Mouse (Mus musculus) liver (tissue): ENCODE measurements around the gene Heatr4.
"Not testable (repeated sequence)": the region's sequence is repeated elsewhere in the genome, so short reads cannot be mapped to it uniquely, and the experiment has no call there.

Experiments used
- DNase-seq: peaks from one replicate; pipeline ENCODE4 v3.0.0-alpha.2; 2020; ENCODE audit warnings: mixed read lengths

Heatr4 gene

DNA sequence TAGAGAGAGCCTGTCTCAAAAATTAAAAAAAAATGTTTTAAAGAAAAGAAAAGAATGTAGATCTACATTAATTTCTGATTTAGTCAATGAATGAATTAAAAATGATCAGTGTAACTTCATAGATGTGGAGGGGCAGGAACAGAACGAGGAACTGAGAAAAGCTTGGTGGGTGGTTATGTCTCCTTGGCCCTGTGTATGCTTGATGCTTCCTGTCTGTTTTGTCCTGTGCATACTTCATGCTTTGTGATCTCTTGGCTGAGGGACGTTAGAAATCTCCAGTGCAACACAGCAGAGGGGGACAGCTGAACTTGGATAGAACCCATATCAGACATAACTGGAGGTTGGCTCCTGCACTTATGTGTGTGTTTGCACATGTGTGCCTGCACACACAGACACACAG lies 12.6 kb upstream of the Heatr4 start:
- no peak for DNase-seq

DNA sequence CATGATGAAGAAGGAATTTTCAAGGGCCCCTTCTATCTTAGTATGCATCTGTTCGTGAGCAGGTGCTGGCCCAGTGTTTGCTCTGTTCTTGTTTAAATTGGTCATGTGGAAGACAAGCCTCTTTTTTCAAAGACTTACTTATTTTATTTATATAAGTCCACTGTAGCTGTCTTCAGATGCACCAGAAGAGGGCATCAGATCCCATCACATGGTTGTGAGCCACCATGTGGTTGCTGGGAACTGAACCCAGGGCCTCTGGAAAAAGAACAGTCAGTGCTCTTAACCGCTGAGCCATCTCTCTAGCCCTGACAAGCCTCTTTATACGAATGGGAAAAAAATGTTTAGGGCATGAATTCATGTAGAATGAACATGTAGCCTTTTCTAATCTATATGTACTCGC lies 4.7 kb upstream of the Heatr4 start:
- DNase-seq, result no peak

DNA sequence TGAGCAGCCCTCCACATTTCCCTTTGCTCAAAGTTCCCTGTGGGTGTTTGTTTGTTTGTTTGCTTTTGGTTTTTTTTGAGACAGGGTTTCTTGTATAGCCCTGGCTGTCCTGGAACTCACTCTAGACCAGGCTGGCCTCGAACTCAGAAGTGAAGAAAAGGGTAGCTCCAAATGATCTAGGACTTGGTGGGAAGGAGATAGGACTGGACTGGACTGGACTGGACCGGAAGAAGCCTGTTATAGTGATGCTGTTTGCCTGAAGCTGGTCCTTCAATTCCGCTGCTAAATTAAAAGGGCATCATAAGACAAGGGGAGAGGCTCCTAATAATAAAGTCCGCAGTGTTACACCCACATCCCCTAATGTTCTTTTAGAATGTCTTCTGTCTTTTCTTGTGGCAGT lies 3.8 kb upstream of the Heatr4 start:
- DNase-seq, result no peak

DNA sequence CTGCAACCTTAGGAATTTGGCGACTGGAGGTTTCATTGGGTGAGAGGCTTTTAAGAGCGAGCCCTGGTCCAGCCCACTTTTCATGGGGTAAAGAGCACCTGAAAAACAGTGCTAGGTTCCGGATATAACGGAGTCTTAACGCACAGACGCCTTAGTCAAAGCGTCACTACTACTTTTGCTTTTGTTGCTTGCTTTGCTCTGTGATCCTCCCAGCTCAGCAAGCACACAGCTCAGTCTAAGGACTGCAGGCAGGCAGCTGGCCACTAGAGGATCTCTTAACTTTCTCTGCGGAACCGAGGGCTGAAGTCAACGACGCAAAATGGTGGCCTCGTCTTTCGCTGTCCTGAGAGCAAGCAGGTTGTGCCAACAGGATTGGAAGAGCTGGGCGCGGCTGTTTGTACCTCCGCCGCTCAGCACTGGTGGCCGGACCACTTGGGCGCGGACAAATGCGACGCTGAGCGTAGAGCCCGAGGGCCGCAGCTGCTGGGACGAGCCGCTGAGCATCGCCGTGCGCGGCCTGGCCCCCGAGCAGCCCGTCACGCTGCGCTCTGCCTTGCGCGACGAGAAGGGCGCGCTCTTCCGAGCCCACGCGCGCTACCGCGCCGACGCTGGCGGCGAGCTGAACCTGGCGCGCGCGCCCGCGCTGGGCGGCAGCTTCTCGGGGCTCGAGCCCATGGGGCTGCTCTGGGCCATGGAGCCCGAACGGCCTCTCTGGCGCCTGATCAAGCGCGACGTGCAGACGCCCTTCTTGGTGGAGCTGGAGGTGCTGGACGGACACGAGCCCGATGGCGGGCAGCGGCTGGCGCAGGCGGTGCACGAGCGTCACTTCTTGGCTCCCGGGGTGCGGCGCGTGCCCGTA lies 3.2 kb upstream of the Heatr4 start, which contains the start of gene Acot2:
Acot2 (plus strand) TSS at position 279 of the 859 bp plus-strand sequence.
- peak; percentile 62 for DNase-seq

DNA sequence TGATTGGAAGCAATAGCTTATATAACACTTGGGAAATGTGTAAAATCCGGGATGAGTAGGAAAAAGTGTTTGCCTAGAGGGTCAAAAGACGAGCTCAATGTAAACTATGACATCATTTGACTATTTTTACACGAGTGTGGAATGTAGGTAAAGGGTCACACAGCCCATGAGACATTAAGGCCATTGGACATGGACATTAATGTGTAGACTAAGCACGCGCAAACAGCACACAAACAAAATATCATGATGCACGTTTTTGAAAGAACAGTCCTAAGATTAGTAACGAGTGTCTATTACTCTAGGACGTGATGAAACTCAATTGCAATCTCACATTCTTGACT lies 2.6 kb upstream of the Heatr4 start:
- no peak for DNase-seq

DNA sequence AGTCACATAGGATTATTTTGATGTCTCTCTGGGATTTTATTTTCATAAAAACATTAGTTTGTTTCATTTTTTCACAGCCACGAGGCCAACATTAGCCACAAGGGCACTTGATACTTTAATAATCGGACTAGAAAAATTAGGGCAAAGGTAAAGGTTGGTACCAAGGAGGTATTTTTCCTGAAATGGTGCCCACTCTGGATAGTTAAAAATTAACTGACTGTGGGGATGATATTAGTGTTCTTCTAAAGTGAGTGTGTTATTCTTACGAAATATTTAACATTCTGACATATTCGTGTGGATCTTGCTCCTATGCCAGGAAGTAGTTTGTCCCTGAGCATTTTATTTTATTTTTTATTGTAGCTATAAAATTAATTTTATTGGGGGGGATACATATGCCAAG lies 3.0 kb downstream of the Heatr4 start:
- DNase-seq, result no peak

DNA sequence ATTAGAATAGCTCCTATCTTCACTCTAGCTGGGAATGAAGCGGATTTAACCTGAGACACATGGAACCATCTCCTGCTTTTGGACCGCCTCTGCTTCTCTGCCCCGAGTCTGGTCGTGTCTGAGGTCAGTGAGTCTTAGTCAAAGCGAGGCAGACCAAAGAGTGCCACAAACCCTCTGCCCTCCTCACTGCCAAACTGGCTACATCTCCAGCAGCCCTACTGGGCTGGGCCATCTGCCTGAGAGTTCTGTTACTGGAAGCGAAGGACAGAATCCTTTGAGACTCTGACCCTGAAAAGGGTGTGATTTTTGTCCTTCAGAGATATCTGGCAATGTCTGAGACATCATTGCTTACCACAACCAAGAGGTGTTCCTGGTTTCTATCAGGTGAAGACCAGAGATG lies 5.8 kb downstream of the Heatr4 start:
- DNase-seq, result no peak

DNA sequence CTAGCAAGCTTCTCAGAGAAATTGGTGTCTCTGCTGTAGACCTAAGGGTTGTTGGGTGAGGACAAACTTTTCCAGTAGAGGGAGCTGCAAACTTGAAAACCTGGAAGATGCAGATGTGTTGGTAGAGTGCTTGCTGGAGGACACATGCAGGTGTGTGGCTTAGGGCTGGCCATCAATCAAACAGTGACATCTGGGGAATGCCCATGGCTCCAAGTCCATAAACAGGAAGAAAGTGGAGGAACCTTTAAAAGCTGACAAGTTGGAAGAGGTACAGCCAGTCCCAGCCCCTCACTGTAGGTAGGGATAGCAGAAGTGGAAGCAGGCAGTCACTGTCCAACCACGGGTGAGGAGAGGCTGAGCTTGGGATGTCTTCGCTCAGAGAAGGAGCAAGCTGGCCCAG lies 12.5 kb downstream of the Heatr4 start:
- DNase-seq, result no peak

DNA sequence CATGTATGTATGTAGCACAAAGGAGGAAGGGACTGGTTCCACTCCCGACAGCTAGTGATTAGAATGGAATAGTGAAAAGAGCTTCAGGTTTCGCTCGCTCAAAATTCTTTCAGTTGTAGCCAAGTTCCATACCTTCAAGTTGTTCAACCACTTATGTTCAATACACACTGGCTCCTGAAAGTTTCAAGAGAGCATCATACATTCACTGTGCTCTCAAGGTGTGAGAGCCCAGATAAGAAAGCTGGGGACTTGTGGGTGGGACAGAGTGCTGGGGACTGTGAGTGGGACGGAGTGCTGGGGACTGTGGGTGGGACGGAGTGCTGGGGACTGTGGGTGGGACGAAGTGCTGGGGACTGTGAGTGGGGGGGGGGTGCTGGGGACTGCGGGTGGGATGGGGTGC lies 19.4 kb downstream of the Heatr4 start:
- DNase-seq, result no peak

DNA sequence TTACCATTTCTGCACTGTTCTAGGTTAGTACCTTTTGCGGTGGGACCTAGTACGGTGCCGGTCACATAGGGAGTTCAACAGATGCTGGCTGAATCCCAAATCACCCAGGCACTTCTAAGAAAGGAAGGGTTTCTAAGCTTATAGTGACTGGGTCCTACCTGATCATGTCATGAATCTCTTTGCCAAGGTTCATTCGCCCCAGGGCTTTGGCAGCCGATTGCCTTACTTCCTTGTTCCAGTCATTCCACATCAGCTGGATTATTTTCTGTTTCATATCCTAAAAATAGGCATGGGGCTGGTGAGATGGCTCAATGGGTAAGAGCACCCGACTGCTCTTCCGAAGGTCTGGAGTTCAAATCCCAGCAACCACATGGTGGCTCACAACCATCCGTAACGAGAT lies 26.4 kb downstream of the Heatr4 start:
- no peak for DNase-seq

DNA sequence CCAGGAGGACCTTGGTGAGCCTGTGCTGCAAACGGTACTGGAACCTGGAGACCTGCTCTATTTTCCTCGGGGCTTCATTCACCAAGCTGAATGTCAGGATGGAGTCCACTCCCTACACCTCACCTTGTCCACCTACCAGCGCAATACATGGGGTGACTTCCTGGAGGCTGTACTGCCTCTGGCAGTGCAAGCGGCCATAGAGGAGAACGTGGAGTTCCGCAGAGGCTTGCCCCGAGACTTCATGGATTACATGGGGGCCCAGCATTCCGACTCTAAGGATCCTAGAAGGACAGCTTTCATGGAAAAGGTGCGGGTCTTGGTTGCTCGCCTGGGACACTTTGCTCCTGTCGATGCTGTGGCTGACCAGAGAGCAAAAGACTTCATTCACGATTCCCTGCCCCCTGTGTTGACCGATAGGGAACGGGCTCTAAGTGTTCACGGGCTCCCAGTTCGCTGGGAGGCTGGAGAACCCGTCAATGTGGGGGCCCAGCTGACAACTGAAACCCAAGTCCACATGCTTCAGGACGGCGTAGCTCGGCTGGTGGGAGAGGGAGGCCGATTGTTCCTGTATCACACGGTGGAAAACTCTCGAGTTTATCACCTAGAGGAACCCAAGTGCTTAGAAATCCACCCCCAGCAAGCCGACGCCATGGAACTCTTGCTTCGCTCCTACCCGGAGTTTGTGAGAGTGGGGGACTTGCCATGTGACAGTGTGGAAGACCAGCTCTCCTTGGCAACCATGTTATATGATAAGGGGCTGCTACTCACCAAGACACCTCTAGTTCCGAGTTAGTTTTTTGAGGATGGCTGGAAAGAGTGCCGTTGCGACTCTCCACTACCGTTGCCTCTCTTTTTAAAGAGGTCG lies 32.7 kb downstream of the Heatr4 start:
- peak; percentile 13 for DNase-seq

DNA sequence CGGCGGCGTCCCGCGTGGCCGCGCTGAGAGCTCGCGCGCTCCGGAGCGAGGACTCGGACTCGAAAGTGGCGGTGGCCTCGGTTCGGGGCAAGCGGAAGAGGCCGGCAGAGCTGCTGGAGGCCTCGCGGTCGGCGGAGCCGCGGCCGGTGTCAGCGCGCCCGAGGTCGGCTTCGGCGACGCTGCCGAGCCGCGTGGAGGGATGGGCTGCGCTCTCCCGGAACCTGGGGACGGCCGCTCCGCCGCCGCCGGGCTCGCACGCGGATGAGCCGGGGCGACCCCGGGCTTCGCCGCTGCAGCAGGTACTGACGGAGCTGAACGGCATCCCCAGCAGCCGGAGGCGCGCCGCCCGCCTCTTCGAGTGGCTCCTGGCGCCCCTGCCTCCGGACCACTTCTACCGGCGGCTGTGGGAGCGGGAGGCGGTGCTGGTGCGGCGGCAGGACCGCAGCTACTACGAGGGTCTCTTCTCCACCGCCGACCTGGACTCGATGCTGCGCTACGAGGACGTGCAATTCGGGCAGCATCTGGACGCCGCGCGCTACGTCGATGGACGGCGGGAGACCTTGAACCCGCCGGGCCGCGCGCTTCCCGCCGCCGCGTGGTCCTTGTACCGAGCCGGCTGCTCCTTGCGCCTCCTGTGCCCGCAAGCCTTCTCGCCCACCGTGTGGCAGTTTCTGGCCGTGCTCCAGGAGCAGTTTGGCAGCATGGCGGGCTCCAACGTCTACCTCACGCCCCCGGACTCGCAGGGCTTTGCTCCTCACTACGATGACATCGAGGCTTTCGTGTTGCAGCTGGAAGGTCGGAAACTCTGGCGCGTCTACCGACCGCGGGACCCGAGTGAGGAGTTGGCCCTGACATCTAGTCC lies 33.6 kb downstream of the Heatr4 start:
- DNase-seq, result peak; percentile 39

DNA sequence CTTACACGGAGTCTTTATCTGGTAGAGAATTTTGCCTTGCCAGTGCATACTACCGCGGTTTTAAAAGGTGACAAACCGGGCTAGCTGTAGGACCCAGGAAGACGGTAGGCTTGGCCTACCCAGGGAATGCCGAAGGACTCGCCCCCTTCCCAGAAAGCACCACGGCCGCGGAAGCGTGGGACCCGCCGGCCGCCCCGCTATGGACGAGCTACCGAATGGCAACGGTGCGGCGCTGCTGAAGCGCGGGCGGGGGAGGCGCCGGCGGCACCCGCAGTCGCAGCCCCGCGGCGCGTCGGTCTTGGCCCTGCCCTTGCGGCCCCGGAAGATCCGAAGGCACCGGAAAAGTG lies 34.2 kb downstream of the Heatr4 start, which contains the start of gene Riox1:
Riox1 (plus strand) TSS at position 116 of the 347 bp plus-strand sequence.
- peak; percentile 87 for DNase-seq

DNA sequence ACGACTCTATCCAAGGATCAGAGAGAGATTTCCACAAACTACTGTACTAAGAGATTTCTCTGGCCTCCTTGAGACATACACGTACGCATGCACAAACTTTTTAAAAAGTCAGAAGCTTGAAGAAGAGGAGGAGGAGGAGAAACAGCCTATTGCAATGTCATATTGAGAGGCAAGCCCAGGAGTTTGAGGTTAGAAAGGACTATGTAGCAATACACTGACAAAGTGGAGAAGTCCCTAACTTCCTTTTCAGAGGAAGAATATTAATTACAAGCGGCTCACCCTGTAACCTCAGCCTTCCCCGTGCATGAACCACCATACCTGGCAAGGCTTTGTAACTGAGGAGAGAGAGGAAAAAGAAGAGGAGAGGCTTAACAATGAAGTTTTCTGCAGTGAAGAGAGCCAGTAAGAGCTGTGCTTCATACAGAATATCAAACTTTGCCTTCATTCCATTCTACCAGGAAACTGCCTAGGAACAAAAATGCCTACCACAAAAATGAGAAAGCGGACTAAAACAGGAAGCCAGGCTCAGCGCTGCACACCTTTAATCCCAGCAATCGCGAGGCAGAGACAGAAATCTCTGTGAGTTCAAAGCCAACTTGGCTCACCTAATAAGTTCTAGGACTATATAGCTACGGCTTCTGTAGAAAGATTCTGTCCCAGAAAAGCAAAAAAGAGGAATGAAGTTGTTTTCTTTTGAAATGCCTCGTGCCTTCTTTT lies 34.7 kb downstream of the Heatr4 start:
- DNase-seq, result no peak

DNA sequence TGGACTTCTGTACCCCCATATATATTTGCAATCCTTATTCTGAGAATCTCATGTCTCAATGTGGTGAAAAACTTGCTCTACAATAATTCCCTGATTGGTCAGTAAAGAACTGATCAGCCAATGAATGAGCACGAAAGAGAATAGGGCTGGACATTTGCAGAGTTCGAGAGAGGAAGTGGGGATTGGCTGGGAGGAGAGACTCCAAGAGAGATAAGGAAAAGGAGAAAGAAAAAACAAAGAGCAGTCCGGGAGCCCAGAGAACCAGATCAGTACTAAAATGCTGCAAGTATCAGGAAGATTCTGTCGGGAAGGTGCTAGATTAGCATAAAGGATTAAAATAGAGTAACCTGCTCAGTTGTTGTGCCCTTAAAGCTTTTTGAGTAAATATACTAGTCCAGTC lies 35.6 kb downstream of the Heatr4 start:
- DNase-seq, result peak; percentile 45

DNA sequence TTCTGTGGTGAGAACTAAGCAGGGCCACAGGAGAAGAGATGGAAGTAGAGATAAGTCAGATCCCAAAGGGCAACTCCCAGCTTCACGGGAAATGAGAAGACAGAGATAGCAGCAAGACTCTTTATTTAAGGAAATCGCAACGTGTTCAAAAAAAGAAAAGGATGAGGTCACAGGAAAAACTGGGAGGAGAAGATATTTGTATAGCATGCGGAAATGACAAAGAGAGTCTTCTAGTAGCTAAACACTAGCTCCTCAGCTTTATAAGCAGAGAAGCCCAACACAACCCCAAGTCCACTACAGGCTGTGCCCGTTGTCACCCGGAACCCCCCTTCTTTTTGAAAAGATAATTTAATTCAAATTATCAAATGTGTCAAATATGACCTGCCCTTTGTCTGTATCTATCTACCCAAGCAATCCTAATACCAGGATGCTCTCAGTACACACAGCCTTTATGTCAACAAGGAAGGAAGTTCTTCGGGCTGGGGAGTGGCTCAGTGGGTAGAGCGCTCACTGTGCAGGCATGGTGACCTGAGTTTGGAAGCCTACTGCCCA lies 37.3 kb downstream of the Heatr4 start:
- DNase-seq, result no peak

DNA sequence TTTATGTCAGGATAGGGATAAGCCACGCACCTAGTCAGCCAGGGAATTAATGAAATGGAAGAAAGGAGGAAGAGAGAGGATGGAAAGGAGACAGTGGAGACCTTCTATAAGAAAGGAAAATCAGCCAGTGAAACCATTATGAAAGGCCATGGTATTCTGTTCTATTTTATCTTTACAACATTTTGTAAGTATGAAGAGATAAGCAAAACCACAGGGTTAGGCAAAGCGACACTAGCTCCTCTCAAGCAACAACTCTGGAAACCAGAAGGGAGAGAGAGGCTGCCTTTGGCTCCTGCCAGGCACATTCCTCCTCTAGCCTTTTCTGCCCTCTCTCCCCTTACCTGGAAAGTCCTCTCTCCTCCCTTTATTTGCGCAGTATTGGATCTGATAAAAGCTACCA lies 42.7 kb downstream of the Heatr4 start:
- DNase-seq, result no peak

DNA sequence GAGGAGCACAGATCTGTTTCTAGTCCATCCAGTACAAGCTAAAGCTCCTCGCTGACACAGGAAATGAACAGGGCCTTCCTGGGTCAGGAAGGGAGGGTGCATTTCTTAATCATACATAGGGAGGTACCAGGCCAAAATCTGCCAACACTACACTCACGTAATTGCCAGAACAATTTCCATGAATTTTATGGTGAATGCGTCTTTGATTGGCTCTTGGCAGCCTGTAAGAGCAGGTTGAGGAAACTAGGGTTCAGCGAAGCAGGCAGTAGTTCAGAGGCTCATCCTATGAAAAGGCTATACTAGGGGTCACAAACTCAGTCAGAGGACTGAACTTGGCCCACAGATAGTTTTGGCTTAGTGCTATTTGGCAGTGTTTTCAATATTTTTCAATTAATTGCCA lies 44.6 kb downstream of the Heatr4 start:
- no peak for DNase-seq

DNA sequence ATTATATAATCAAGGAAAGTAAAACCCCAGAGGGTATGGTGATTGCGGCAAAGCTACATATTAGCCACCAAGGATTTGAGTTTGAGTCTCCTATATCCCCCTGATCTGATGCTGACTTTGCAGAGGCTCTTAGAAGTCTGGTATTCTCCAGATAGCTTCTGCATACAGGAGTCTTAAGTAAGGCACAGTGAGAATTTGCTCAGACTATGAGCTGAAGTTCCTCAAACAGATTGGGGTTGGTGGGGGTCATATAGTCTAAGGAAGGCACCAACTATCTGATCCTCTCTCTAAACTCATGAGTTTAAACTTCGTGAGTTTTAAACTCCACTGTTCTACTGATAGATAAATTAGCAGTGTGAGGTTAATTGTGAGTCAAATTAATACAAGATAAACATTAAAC lies 45.3 kb downstream of the Heatr4 start:
- DNase-seq, result no peak

DNA sequence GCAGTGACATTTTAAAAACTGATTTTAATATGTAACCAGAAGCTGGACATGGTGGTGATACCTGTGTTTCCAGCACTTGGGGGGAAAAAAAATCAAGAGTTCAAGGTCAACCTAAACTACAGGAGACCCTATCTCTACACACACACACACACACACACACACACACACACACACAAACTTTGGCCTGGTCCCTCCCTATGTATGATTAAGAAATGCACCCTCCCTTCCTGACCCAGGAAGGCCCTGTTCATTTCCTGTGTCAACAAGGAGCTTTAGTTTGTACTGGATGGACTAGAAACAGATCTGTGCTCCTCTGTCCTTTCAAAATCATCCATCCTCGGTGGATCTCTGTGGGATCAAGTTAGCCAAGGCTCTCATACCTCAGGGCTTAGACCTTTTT lies 46.1 kb downstream of the Heatr4 start:
- DNase-seq, result not testable (repeated sequence)

DNA sequence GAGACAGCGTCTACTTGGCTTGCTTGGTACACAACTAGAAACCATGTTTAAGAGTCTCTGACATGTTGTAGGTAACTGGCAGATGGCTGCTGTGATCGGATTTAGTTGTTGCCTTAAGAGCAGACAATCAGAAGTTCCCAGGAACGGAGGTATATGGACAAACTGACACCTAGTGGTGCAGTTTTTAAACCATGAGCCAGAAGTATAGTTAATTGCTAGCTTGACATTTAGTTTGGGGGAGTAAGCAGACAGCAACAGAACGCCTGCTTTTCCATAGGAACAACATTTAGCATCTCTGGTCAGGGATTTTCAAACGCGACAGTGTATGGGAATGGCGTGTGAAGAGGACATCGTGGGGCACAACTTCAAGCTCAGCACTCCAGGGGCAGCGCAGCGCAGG lies 47.1 kb downstream of the Heatr4 start:
- no peak for DNase-seq

DNA sequence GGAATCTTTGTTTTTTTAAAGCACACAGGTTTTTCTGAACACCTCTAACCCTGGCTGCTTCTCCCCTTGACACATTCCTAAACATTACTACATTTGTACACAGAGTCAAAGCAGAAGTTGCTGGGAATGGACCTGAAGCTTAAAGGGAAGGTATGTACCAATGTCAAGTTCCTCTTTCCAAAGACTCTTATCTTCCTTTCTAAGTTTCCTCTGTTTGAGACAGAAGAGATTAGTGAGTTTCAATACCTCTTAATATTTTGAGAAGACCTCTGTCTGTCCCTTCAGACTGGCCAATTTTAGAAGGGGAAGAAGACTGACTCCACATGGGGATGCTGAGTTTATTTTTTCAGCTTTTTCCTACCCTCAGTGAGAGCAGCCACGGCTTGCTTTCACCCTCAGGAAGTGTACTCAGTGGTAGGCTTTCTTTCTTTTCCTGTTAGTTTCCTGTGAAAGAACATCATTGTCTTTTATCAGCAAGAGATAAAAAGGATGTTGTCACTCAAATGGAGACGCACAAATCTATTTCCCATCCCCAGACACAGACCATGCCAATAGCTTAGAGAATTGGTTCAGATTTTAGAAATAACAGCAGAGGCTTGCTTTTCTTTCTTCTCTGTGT lies 55.4 kb downstream of the Heatr4 start:
- no peak for DNase-seq
